Mouse (Mus musculus): ENCODE results near the gene Dtx2.

The Dtx2 gene

DNA sequence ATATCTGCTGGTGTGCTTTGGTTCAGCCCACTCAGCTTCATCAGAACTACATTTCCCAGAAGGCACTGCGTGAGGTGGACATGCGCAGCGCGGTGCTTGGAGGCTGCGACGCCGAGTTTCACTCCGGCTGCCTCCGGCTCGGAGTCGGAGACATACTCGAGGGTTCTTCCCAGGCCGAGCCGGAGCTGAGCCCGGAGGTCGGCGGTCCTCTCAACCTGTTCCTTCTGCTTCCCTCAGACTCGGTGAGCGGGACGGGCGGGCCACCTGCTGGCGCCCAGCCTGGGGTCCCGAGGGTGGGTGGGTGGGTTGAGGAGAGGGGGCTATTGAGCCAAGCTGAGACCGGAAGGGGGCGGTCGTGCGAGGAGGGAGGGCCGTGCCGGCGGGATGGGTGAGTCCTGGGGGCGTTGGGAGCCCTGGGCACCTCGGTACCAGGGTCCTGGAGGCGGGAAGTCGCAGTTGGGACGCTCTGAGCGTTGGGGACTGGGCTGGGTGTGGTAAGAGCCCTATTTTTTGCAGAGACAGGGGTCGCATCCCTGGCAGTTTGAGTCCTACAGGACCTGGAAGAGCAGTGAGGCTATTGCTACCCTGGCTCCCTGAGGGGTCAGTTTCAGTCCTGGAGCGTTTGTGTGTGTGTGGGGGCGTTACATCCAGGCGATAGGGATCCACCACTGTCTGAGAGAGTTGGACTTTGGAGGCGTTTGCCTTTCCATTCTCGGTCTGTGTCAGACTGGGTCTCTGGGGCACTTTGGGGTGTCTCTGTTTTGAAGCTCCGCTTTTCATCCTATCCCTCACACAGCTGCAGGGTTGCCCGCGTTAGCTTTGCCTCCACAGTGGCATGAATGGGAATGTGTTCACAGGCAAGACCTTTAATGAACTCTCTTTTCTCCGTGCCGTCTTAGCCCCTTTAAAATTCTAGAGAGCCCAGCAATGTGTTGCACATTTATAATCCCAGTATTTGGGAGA lies at the start of gene Dtx2:
Gene Dtx2 (plus strand): TSS at position 76 of the 963 bp plus-strand sequence.
- peak; percentile 83 to 92 for DNase-seq (ENCODE audit: low spot score in 2 of 2)

GRCm38 (mm10) chr5:135945916-135946408 lies 48.6 kb upstream of the Dtx2 start:
- DNase-seq (ENCODE audit: low spot score in 2 of 2) = no peak

DNA sequence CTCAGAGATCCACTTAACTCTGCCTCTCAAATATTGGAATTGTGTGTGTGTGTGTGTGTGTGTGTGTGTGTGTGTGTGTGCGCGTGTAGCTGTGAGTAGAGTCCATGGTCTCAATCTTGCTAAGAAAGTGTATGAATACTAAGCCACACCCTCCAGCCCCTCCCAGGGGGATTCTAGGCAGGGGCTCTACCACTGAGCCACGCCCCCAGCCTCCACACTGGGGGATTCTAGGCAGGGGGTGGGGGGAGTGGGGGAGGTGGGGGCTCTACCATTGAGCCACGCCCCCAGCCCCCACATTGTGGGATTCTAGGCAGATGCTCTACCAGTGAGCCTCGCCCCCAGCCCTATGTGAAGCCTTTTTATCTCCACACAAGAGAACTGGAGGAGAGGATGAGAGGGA lies 48.0 kb upstream of the Dtx2 start:
- DNase-seq (ENCODE audit: low spot score in 2 of 2) = no peak

DNA sequence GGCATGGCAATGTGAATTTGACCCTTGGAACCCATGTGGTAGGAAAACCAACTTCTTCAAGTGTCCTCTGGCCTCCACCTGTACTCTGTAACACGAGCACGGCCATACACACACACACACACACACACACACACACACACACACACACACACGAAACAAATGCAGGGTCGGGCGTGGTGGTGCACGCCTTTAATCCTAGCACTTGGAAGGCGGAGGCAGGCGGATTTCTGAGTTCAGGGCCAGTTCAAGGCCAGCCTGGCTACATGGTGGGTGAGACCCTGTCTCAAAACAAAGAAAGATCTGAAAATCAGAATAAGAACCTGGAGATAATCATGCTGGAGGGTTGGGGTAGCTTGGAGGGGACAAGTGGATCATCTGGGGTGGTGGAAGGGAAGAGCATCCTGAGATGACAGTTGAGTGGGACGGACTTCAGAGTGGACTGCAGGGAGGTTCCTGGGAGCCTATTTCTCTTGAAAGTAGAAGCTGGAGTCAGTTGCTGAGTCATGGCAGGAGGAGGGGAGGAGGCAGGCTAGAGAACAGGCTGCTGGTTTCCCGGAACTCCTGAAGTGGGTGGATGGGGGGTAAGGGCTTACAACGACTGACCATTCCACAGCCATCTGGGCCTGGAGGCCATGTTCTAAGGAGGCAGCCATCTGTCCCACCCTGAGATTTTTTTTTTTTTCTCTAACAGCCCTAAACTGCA lies 43.7 kb upstream of the Dtx2 start:
- DNase-seq (ENCODE audit: low spot score in 2 of 2) = no peak

- DNase-seq (ENCODE audit: low spot score in 2 of 2) = no peak
These were observed 42.9 kb upstream of the Dtx2 start for GRCm38 (mm10) chr5:135951660-135952059.

DNA sequence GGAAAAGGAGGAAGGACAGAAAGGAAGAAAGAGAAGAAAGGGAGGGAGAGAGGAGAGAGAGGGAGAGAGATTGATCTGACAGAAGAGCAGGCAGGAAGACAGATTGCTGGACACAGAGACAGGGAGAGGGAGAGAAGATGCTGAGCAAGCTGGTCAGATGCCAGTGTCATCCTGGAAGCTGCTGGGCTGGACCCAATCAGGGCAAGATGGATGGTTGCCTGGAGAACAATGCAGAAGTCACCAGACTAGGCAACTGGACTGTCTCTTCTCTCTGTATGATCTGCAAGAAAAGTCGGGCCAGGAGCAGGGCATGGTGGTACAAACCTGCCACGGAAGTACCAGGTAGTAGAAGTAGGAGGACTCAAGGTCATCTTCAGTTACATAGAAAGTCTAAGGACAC lies 41.8 kb upstream of the Dtx2 start:
- DNase-seq (ENCODE audit: low spot score in 2 of 2) = no peak

- no peak for DNase-seq (ENCODE audit: low spot score in 2 of 2)
These were observed 38.0 kb upstream of the Dtx2 start for GRCm38 (mm10) chr5:135956300-135957206.

- peak; percentile 84 to 95 for DNase-seq (ENCODE audit: low spot score in 2 of 2)
These were observed 37.2 kb upstream of the Dtx2 start for GRCm38 (mm10) chr5:135957207-135957974.

DNA sequence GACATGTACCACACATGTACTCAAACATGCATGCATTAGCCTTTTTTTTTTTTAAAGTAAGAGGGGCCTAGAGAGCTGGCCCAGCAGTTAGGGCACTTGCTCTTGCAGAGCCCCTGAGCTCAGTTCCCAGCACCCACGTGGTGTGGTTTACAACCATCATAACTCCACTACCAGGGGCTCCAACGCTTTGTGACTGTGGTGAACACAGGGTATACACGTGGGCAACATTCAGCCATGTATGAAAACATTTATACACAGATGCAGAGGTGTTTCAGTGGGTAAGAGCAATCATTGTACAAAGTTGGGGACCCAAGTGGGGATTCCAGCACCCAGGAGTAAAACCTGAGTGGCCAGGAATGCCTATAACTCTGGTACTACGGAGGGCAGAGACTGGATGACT lies 36.2 kb upstream of the Dtx2 start:
- no peak for DNase-seq (ENCODE audit: low spot score in 2 of 2)

- no peak for DNase-seq (ENCODE audit: low spot score in 2 of 2)
These were observed 34.7 kb upstream of the Dtx2 start for GRCm38 (mm10) chr5:135959911-135960310.

DNA sequence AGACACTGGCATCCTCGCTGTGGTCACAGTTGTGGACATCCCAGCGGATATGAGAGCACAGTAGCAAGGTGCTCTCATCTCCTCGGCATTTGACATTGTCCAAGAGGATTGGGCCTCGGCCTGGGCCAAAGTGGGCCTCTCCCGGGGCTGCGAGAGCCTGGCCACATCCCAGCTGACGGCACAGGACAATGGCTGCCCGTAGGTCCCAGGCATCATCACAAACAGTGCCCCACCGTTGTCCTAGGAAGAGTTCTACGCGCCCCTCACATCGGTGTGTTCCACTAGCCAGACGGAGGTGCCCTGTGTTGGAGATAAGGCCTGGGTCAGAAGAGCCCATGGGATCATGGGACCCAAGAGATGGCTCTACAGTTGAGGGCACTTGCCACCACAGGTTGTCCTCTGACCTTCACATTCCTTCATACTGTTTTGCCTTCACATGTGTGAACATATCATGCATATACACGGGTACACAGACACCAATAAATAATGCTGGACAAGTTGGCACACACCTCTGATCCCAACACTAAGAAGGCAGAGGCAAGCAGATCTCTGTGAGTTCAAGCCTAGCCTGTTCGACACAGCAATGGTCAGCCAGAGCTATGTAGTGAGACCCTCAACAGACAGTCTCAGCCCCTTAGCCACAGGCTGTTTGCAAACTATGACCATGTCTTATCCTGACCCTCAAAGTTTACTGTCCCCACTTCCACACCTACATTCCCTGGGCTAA lies 33.5 kb upstream of the Dtx2 start:
- DNase-seq (ENCODE audit: low spot score in 2 of 2) = no peak

GRCm38 (mm10) chr5:135962125-135962491 lies 32.5 kb upstream of the Dtx2 start:
- DNase-seq (ENCODE audit: low spot score in 2 of 2) = peak in 1 of 2 experiments; percentile 42

- DNase-seq (ENCODE audit: low spot score in 2 of 2) = peak; percentile 94 to 99
These were observed 31.9 kb upstream of the Dtx2 start for GRCm38 (mm10) chr5:135962492-135963279.

DNA sequence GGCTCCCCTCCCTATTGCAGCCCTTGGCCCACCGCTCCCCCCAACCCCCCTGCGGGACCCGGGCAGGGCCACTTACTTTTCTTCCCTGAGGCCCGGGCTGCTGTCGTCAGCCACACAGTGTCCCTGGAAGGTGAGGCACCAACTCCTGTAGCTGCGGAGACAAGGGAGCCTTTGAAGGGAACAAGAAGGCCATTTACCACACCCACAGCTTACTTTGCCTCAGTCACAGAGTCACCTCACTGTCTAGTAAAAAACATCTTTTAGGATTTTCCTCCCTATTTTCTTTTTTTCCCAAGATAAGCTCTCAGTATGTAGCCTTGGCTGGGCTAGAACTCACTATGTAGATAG lies 31.3 kb upstream of the Dtx2 start:
- DNase-seq (ENCODE audit: low spot score in 2 of 2) = no peak

DNA sequence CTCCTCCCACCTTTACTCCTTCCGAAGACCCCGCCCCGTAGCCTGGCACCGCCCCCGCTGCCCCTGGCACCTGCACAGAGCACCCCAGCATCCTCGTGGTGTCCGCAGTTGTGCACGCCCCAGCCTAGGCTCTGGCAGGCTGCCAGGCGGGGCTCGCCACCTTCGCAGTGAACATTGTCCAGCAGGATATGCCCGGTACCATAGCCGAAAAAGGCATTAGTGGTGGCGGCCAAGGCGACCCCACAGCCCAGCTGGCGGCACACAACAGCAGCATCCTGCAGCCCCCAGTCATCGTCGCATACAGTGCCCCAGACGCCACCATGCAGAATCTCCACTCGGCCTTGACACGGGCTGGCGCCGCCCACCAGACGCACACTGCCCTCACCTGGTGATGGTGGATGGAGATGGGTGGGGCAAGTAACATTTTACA lies 29.1 kb upstream of the Dtx2 start:
- DNase-seq (ENCODE audit: low spot score in 2 of 2) = no peak

GRCm38 (mm10) chr5:135966866-135967265 lies 27.7 kb upstream of the Dtx2 start:
- peak in 1 of 2 experiments; percentile 68 for DNase-seq (ENCODE audit: low spot score in 2 of 2)

- peak; percentile 66 to 84 for DNase-seq (ENCODE audit: low spot score in 2 of 2)
These were observed 25.8 kb upstream of the Dtx2 start for GRCm38 (mm10) chr5:135968781-135969180.

DNA sequence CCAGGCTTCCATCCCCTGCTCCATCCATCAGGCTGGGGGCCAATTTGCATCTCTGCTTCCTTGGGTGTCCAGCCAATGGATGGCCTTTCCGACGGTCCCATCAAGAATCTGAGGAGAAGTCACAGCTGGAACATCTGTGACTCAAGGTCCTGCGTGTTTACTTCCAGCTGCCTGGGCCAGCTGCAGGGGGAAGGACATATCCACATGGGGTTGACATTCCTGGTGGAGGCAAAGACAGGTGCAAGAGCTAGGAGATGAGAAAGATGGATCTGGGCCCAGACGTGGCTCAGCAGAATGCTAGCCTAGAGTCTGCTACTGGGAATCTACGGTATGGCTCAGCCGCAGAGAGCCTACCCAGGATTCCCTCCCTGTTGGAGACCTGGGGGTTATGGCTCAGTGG lies 24.4 kb upstream of the Dtx2 start:
- no peak for DNase-seq (ENCODE audit: low spot score in 2 of 2)

DNA sequence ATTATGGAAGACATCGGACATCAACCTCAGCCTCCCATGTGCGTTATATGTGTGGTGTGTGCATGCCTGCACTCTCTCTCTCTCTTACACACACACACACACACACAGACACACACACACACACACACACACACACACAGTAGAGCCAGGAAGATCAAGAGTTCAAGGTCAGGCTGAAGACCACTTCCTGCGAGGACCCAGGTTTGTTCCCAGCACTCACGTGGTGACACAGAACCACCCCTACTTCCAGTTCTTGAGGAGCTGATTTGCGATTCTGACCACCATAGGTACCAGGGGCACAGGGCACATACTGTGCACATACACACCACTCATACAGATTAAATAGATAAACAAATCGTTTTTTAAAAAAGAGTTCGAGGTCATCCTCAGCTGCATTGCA lies 22.7 kb upstream of the Dtx2 start:
- no peak for DNase-seq (ENCODE audit: low spot score in 2 of 2)

All from spleen, postnatal 10 days (tissue).